Mouse (Mus musculus) layer of hippocampus, adult 9-10 months (tissue): Measurements from ENCODE around the gene 1700001O22Rik.

Experiments used
- DNase-seq: peaks from one replicate; pipeline ENCODE4 v3.0.0; 2022; ENCODE audit warnings: low spot score

The 1700001O22Rik gene

GRCm38 (mm10) chr2:30752471-30752870 lies 51.0 kb downstream of the 1700001O22Rik start:
- DNase-seq = no peak

- DNase-seq = no peak
Measured at GRCm38 (mm10) chr2:30750025-30750424, 53.4 kb downstream of the 1700001O22Rik start.

DNA sequence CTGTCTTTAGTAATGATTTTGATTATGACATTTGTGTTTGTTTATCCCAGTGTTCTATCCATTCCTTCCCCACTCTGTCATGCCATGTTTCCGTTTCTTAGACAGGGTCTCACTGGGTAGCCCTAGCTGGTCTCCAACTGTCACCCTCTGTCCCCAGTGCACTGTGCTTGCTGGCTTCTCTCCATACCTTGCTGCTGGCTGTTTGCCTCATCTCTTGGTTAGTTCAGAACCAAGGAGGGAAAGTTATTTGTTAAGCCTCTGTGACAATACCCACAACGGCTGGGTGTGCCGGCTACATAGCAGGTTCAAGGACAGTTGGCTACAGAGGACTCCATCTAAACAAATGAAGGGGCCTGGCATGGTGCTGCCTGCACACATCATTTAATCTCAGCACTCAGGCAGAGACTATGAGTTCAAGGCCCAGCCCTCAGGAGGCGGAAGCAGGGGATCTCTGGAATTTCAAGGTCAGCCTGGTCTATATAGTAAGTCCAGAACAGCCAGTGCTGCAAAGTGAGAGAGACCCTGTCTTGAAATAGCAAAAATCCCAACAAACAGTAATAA lies 55.8 kb downstream of the 1700001O22Rik start:
- DNase-seq = no peak
